Mouse (Mus musculus): Measurements from ENCODE around the gene Dgcr2.

DNA sequence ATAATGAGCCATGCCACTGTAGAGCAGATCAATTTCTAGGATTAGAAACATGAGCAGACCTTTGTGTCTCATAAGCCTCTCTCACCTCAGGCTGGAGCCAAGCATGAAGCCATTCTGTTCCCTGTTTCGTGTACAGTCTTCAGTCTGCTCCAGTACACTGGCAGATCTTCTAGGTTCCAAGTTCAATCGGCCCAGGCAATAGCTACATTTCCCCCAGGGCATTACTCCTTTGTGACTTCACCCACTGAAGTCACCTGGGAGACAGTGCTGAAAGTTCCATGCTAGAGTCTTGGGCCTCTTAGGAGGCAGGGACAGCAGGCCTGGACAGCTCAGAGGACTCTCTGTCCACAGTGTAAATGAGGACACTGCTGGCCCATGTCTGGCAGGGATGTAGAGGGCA is 4.4 kb downstream of the Dgcr2 start, which contains the start of gene Tssk1:
- TF ChIP-seq POLR2A (IDR thresholded peaks at IDR 0.05; ENCODE audit: borderline replicate concordance, extremely low read depth, insufficient read depth, insufficient read length, poor library complexity, severe bottlenecking) (no peak), CTCF (IDR thresholded peaks at IDR 0.05; ENCODE audit: borderline replicate concordance, extremely low read depth, insufficient read depth, insufficient read length) (no peak)
